Mouse (Mus musculus): Measurements from ENCODE around the gene Itgb1bp1.

- no peak for TF ChIP-seq GATA1 (IDR thresholded peaks at IDR 0.05; ENCODE audit: borderline replicate concordance, low read length)
- TF ChIP-seq CTCF (IDR thresholded peaks at IDR 0.05; ENCODE audit: low read depth, low read length) = no peak
- TF ChIP-seq TAL1 (conservative IDR thresholded peaks at IDR 0.05; ENCODE audit: low read depth, low read length) = no peak
- no peak for TF ChIP-seq GATA2 (IDR thresholded peaks at IDR 0.05; ENCODE audit: borderline replicate concordance, low read depth, low read length)
These were observed 84.4 kb downstream of the Itgb1bp1 start for GRCm38 (mm10) chr12:21201485-21202269.
